Mouse (Mus musculus) C2C12 (cell line): Measurements from ENCODE around the gene Smad6. TPM values are rescaled to one million over a fixed set of nuclear protein-coding genes. Genes with fewer than 3 reads are reported as not detected.

Experiments
- H3K27me3 ChIP-seq: one replicate; pipeline ENCODE4 v1.6.1; 2011; ENCODE audit not compliant: control insufficient read depth, insufficient read depth, insufficient read length
- H3K36me3 ChIP-seq: one replicate; pipeline ENCODE4 v1.6.1; 2011; ENCODE audit not compliant: control insufficient read depth, insufficient read depth
- H3K4me3 ChIP-seq: one replicate; pipeline ENCODE4 v1.5.1; 2011; ENCODE audit warnings: mild to moderate bottlenecking, control low read depth; ENCODE audit not compliant: poor library complexity, insufficient read depth, severe bottlenecking
- H3K79me2 ChIP-seq: one replicate; pipeline ENCODE4 v1.6.1; 2011; ENCODE audit not compliant: control insufficient read depth, insufficient read depth
- H3K79me3 ChIP-seq: one replicate; pipeline ENCODE4 v1.6.1; 2011; ENCODE audit warnings: low read depth, control low read depth
- H3ac ChIP-seq: one replicate; pipeline ENCODE3; 2011; ENCODE audit warnings: low read depth; ENCODE audit not compliant: control insufficient read depth, insufficient read length
- CEBPB ChIP-seq: IDR thresholded peaks from one replicate; pipeline ENCODE4 v1.6.1; 2011; ENCODE audit warnings: low read depth, mild to moderate bottlenecking, control low read depth, moderate library complexity
- CTCF ChIP-seq: IDR thresholded peaks from one replicate; pipeline ENCODE4 v1.5.1; 2011; ENCODE audit not compliant: control insufficient read depth, insufficient read depth, insufficient read length
- FOSL1 ChIP-seq: IDR thresholded peaks from one replicate; pipeline ENCODE4 v1.8.0; 2011; ENCODE audit warnings: mild to moderate bottlenecking, low read length; ENCODE audit not compliant: poor library complexity, insufficient read depth, severe bottlenecking
- MAX ChIP-seq: IDR thresholded peaks from one replicate; pipeline ENCODE4 v1.6.1; 2011; ENCODE audit warnings: mild to moderate bottlenecking, control low read depth
- MYOD1 ChIP-seq: IDR thresholded peaks from one replicate; pipeline ENCODE4 v1.6.1; 2011; ENCODE audit warnings: low read depth; ENCODE audit not compliant: control insufficient read depth, insufficient read length
- MYOG ChIP-seq: IDR thresholded peaks from one replicate; pipeline ENCODE4 v1.6.1; 2011; ENCODE audit not compliant: control insufficient read depth, insufficient read length; ENCODE audit errors: extremely low read depth
- USF1 ChIP-seq: IDR thresholded peaks from one replicate; pipeline ENCODE4 v1.6.1; 2011; ENCODE audit warnings: low read depth, mild to moderate bottlenecking, control low read depth, moderate library complexity
- polyA plus RNA-seq: library from polyadenylated mRNA; unstranded; fragments of >200 nt; fragmentation: generic; extraction: Trizol; gene quantifications from one replicate; pipeline ENCODE4 v1.2.1, GENCODE M21; 2012; ENCODE audit warnings: missing spikeins

Smad6 gene
- polyA plus RNA-seq, 1 experiment, result 15.4 TPM

DNA sequence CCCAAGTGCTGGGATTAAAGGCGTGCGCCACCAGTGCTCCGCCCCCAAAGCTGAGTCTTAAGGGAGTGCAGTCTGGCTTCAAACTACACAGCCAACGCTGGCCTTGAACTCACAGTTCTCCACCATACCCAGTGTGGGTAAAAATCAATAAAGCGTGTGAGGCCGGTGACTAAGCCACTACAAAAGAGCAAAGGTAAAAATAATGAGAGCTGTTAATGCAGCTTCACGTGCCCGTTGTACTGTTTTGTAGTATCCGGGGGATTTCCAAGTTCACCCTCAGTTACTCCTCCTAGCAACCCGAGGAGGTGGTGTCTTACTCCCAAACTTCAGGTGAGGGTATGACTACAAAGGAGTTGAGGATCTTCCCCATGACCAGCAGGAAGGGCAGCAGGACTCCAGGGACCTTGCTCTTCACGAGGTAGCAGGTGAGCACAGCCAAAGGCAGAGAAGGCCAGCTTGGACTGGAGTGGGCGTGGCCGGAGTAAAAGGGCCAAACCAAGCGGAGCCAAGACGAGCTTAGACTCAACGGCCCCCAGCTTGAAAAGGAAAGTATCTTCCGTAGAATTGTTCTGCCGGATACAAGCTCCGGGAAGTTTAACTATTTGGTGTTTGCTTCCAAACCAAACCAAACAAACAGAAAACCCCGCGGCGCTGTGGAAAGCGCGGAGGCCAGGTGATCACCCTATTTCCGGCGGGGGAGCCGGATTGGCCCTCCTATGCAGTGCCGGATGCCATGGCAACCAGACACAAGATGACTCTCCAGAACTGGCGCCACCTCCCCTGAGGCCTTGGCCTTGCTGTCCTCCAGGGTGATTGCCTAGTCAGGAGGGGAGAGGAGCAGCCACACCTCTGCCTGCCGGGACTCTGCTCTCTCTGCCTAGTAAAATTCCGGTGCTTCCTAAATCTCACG is 27.9 kb upstream of the Smad6 start:
- no peaks in the 10 kb centered on the region for H3K27me3 ChIP-seq
- no peaks in the 10 kb centered on the region for H3K79me2 ChIP-seq
- peak overlapping the region; percentile 10 for H3ac ChIP-seq
- no peaks in the 10 kb centered on the region for H3K79me3 ChIP-seq
- no peak for TF ChIP-seq FOSL1
- TF ChIP-seq MYOG, result no peak
- no peak for TF ChIP-seq CEBPB
- no peak for TF ChIP-seq MYOD1
- TF ChIP-seq USF1, result peak; percentile 10
- no peak for TF ChIP-seq CTCF
- TF ChIP-seq MAX, result no peak
- peak overlapping the region; percentile 14 for H3K4me3 ChIP-seq
- H3K36me3 ChIP-seq, result no peaks in the 10 kb centered on the region

DNA sequence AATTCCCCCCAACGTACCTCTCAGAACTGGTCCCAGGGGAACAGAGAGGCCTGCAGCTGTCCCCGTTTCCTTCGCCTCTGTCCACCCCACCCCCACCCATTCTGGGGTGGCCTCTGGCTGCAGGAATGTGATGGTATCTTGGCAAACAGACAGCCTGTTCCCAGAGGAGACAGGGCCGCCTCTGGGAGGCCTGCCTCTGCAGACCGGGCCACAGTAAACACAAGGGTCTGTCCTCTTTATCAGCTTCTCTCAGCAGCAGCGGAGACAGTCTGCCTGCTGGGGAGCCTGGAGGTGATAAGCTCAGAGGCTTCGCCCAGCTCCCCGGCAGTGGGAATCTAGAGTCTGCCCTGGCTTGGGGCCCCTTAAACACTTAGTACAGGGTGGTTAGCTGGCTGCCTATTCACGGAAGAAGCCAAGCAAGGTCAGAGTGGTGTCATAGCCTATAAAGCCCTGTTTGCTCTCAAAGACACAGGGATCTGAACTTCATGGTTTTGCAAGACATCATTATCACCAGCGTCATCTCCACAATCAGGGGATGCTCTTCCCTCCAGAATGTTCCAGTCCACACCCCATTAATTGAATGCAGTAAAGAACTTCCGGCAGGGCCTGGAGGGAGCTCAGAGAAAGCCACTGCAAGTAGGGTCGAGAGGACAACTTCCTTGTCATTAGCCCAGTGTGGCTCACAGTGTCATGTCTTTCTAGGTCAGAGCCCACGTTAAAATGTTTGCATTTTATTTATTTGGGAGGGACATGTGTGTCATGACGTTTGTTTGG is 23.4 kb upstream of the Smad6 start:
- H3ac ChIP-seq, result no peak overlapping the region
- TF ChIP-seq MYOD1 (peak; percentile 78), MYOG (no peak), USF1 (no peak)
- H3K36me3 ChIP-seq, result no peaks in the 10 kb centered on the region
- no peaks in the 10 kb centered on the region for H3K79me3 ChIP-seq
- no peak overlapping the region for H3K4me3 ChIP-seq
- no peaks in the 10 kb centered on the region for H3K27me3 ChIP-seq
- H3K79me2 ChIP-seq, result no peaks in the 10 kb centered on the region

- no peak for TF ChIP-seq USF1
- no peak for TF ChIP-seq CEBPB
- TF ChIP-seq MYOD1, result no peak
- TF ChIP-seq MAX, result no peak
- no peak for TF ChIP-seq FOSL1
- TF ChIP-seq MYOG, result no peak
- no peak for TF ChIP-seq CTCF
- H3ac ChIP-seq, result no peak overlapping the region
- H3K79me3 ChIP-seq, result no peaks in the 10 kb centered on the region
- no peaks in the 10 kb centered on the region for H3K27me3 ChIP-seq
- H3K36me3 ChIP-seq, result no peaks in the 10 kb centered on the region
- H3K4me3 ChIP-seq, result no peak overlapping the region
- H3K79me2 ChIP-seq, result no peaks in the 10 kb centered on the region
These were observed 22.5 kb upstream of the Smad6 start for GRCm38 (mm10) chr9:64044343-64044742.

DNA sequence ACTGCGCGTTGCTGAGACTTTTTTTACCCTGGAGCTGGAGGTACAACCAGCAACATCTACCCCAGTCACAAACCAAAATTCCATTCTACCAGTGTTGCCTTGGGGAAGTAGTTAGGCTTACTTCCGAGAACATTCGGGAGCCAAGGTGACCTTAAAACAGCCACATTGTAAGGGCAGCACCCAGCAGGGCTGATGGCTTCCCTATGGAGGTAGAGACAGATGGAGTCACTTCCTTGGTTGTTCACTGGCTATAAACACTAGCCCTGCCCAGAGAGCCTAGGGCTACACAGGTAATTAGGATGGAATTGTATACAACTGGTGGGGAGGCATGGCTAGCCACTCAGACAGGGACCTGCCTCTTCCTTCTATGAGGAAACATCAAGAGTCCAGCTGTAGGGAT is 21.1 kb upstream of the Smad6 start:
- H3K4me3 ChIP-seq, result no peak overlapping the region
- H3ac ChIP-seq, result no peak overlapping the region
- H3K79me3 ChIP-seq, result no peaks in the 10 kb centered on the region
- no peaks in the 10 kb centered on the region for H3K27me3 ChIP-seq
- TF ChIP-seq CTCF (no peak), USF1 (no peak), MYOG (no peak), CEBPB (no peak), MAX (no peak), MYOD1 (no peak), FOSL1 (no peak)
- H3K79me2 ChIP-seq, result no peaks in the 10 kb centered on the region
- no peaks in the 10 kb centered on the region for H3K36me3 ChIP-seq

DNA sequence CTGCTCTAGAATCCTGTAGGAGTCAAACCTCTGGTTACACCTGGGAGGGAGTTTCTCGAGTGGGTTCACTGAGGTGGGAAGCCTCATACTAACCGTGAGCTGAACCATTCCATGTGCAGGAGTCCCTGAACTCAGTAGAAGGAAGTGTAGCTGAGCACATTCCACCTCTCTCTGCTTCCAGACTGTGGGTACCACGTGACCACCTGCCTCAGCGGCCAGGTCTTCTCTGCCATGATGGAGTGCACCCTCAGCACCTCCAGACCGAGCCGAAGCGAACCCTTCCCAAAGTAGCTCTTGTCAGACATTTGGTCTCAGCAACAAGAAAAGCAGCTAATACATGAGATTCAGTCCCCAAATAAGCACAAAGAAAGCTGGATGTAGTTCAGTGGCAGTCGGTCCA is 20.4 kb upstream of the Smad6 start:
- Histone ChIP-seq H3K36me3 (no peaks in the 10 kb centered on the region), H3K27me3 (no peaks in the 10 kb centered on the region), H3K79me2 (no peaks in the 10 kb centered on the region), H3K79me3 (no peaks in the 10 kb centered on the region), H3K4me3 (no peak overlapping the region), H3ac (no peak overlapping the region)
- TF ChIP-seq MYOD1 (no peak), MAX (no peak), MYOG (no peak), CEBPB (no peak), CTCF (no peak), USF1 (no peak), FOSL1 (no peak)
